Mouse (Mus musculus): Measurements from ENCODE around the gene Timm8a1. TPM values are rescaled to one million over a fixed set of nuclear protein-coding genes. Genes with fewer than 3 reads are reported as not detected.

Gene Timm8a1
- polyA plus RNA-seq, 1 experiment from 2014 or later = 66.5 TPM

- WGBS = 85% methylated on average over 14 of the region's 14 CpGs
- no peak overlapping the region for H3K4me2 ChIP-seq (ENCODE audit: low read depth)
- ATAC-seq (ENCODE audit: insufficient read depth, low FRiP score, low TSS enrichment) = no peak
Measured at GRCm38 (mm10) chrX:134580528-134581305, 39.1 kb upstream of the Timm8a1 start.

DNA sequence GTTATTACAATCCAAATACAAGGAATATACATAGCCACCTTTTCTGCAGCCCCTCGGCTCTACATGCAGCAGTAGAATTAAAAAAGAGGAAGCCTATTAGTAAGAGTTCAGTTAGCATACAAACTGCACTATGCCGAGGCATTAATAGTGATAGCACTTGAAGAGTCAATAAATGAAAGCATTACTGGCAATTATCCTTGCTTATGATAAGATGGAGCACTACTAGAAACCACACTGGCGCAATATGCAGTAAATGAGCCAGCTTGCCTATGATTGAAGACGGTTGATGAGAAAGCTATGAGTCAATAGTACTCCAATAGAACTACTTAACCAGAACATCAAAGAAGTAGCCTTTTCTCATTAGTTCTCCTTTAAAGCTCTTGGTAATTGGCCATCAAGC is 36.2 kb upstream of the Timm8a1 start:
- Histone ChIP-seq H3K27me3 (ENCODE audit: control insufficient read depth, insufficient read depth, low read length) (no peaks in the 10 kb centered on the region), H3K27ac (ENCODE audit: low read depth, low read length) (no peak overlapping the region), H3K4me1 (ENCODE audit: control insufficient read depth, insufficient read depth, low read length) (no peaks in the 10 kb centered on the region), H3K4me3 (ENCODE audit: low read depth, low read length) (no peak overlapping the region), H3K9me3 (ENCODE audit: control insufficient read depth, low read length) (no peaks in the 10 kb centered on the region), H3K9ac (ENCODE audit: low read length) (no peak overlapping the region), H3K4me2 (ENCODE audit: low read depth) (no peak overlapping the region), H3K36me3 (ENCODE audit: control insufficient read depth, insufficient read depth, low read length) (no peaks in the 10 kb centered on the region)
- DNase-seq (ENCODE audit: low spot score) = no peak
- ATAC-seq (ENCODE audit: insufficient read depth, low FRiP score, low TSS enrichment) = no peak
- WGBS = 82% methylated on average over 4 of the region's 4 CpGs

More at GRCm38 (mm10) chrX:134580528-134581305, 39.1 kb upstream of the Timm8a1 start:
- no peak for DNase-seq (ENCODE audit: low spot score)
- H3K9me3 ChIP-seq (ENCODE audit: control insufficient read depth, low read length) = no peaks in the 10 kb centered on the region
- no peak overlapping the region for H3K9ac ChIP-seq (ENCODE audit: low read length)
- no peaks in the 10 kb centered on the region for H3K27me3 ChIP-seq (ENCODE audit: control insufficient read depth, insufficient read depth, low read length)
- no peaks in the 10 kb centered on the region for H3K36me3 ChIP-seq (ENCODE audit: control insufficient read depth, insufficient read depth, low read length)
- no peak overlapping the region for H3K27ac ChIP-seq (ENCODE audit: low read depth, low read length)
- no peak overlapping the region for H3K4me3 ChIP-seq (ENCODE audit: low read depth, low read length)
- no peaks in the 10 kb centered on the region for H3K4me1 ChIP-seq (ENCODE audit: control insufficient read depth, insufficient read depth, low read length)

- no peaks in the 10 kb centered on the region for H3K4me1 ChIP-seq (ENCODE audit: control insufficient read depth, insufficient read depth, low read length)
- DNase-seq (ENCODE audit: low spot score) = no peak
- H3K27ac ChIP-seq (ENCODE audit: low read depth, low read length) = no peak overlapping the region
- no peak overlapping the region for H3K4me2 ChIP-seq (ENCODE audit: low read depth)
- no peak overlapping the region for H3K9ac ChIP-seq (ENCODE audit: low read length)
- no peak for ATAC-seq (ENCODE audit: insufficient read depth, low FRiP score, low TSS enrichment)
- H3K27me3 ChIP-seq (ENCODE audit: control insufficient read depth, insufficient read depth, low read length) = no peaks in the 10 kb centered on the region
- WGBS = 85% methylated on average over 8 of the region's 8 CpGs
- H3K36me3 ChIP-seq (ENCODE audit: control insufficient read depth, insufficient read depth, low read length) = no peaks in the 10 kb centered on the region
- no peaks in the 10 kb centered on the region for H3K9me3 ChIP-seq (ENCODE audit: control insufficient read depth, low read length)
- H3K4me3 ChIP-seq (ENCODE audit: low read depth, low read length) = no peak overlapping the region
Measured at GRCm38 (mm10) chrX:134566536-134567222, 25.0 kb upstream of the Timm8a1 start.

DNA sequence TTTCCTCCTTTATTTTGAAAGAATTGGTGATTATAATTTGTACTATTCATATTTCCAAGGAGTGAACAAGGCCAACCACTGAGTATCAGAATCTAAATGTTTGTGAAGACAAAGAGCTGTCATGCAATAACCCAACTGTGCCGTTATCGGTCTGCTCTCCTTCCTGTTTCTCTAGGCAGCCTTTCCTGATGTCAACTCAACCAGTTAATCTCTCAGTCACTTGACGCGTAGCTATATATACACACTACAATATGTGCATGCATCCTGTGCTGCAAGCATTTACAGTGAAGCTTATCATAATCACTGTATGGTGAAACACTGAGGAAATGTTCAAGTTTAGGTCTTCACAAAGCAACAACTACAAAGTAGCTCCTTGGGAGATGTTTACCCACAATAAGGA is 22.7 kb upstream of the Timm8a1 start:
- ATAC-seq (ENCODE audit: insufficient read depth, low FRiP score, low TSS enrichment) (no peak), DNase-seq (ENCODE audit: low spot score) (no peak)
- H3K4me2 ChIP-seq (ENCODE audit: low read depth) = no peak overlapping the region
- no peaks in the 10 kb centered on the region for H3K4me1 ChIP-seq (ENCODE audit: control insufficient read depth, insufficient read depth, low read length)
- H3K27ac ChIP-seq (ENCODE audit: low read depth, low read length) = no peak overlapping the region
- H3K9ac ChIP-seq (ENCODE audit: low read length) = no peak overlapping the region
- no peak overlapping the region for H3K4me3 ChIP-seq (ENCODE audit: low read depth, low read length)
- no peaks in the 10 kb centered on the region for H3K36me3 ChIP-seq (ENCODE audit: control insufficient read depth, insufficient read depth, low read length)
- no peaks in the 10 kb centered on the region for H3K9me3 ChIP-seq (ENCODE audit: control insufficient read depth, low read length)
- H3K27me3 ChIP-seq (ENCODE audit: control insufficient read depth, insufficient read depth, low read length) = no peaks in the 10 kb centered on the region
- 92% methylated on average over 4 of the region's 4 CpGs for WGBS

GRCm38 (mm10) chrX:134554425-134554824 is 12.8 kb upstream of the Timm8a1 start:
- no peaks in the 10 kb centered on the region for H3K9me3 ChIP-seq (ENCODE audit: control insufficient read depth, low read length)
- no peak overlapping the region for H3K4me3 ChIP-seq (ENCODE audit: low read depth, low read length)
- WGBS = 77% methylated on average over 6 of the region's 6 CpGs
- ATAC-seq (ENCODE audit: insufficient read depth, low FRiP score, low TSS enrichment) = no peak
- no peaks in the 10 kb centered on the region for H3K4me1 ChIP-seq (ENCODE audit: control insufficient read depth, insufficient read depth, low read length)
- no peaks in the 10 kb centered on the region for H3K27me3 ChIP-seq (ENCODE audit: control insufficient read depth, insufficient read depth, low read length)
- no peak for DNase-seq (ENCODE audit: low spot score)
- H3K27ac ChIP-seq (ENCODE audit: low read depth, low read length) = no peak overlapping the region
- H3K36me3 ChIP-seq (ENCODE audit: control insufficient read depth, insufficient read depth, low read length) = no peaks in the 10 kb centered on the region
- no peak overlapping the region for H3K9ac ChIP-seq (ENCODE audit: low read length)
- H3K4me2 ChIP-seq (ENCODE audit: low read depth) = no peak overlapping the region

- H3K27ac ChIP-seq (ENCODE audit: low read depth, low read length) = no peak overlapping the region
- H3K4me1 ChIP-seq (ENCODE audit: control insufficient read depth, insufficient read depth, low read length) = no peaks in the 10 kb centered on the region
- ATAC-seq (ENCODE audit: insufficient read depth, low FRiP score, low TSS enrichment) (no peak), DNase-seq (ENCODE audit: low spot score) (no peak)
- no peaks in the 10 kb centered on the region for H3K27me3 ChIP-seq (ENCODE audit: control insufficient read depth, insufficient read depth, low read length)
- no peaks in the 10 kb centered on the region for H3K36me3 ChIP-seq (ENCODE audit: control insufficient read depth, insufficient read depth, low read length)
- no peak overlapping the region for H3K4me3 ChIP-seq (ENCODE audit: low read depth, low read length)
- no peaks in the 10 kb centered on the region for H3K9me3 ChIP-seq (ENCODE audit: control insufficient read depth, low read length)
- H3K4me2 ChIP-seq (ENCODE audit: low read depth) = no peak overlapping the region
- no peak overlapping the region for H3K9ac ChIP-seq (ENCODE audit: low read length)
- 83% methylated on average over 4 of the region's 4 CpGs for WGBS
Measured at GRCm38 (mm10) chrX:134553326-134553725, 11.7 kb upstream of the Timm8a1 start.

- Histone ChIP-seq H3K9me3 (ENCODE audit: control insufficient read depth, low read length) (no peaks in the 10 kb centered on the region), H3K36me3 (ENCODE audit: control insufficient read depth, insufficient read depth, low read length) (no peaks in the 10 kb centered on the region), H3K27me3 (ENCODE audit: control insufficient read depth, insufficient read depth, low read length) (no peaks in the 10 kb centered on the region), H3K4me2 (ENCODE audit: low read depth) (no peak overlapping the region), H3K4me3 (ENCODE audit: low read depth, low read length) (no peak overlapping the region), H3K27ac (ENCODE audit: low read depth, low read length) (no peak overlapping the region), H3K4me1 (ENCODE audit: control insufficient read depth, insufficient read depth, low read length) (no peaks in the 10 kb centered on the region), H3K9ac (ENCODE audit: low read length) (no peak overlapping the region)
- no peak for ATAC-seq (ENCODE audit: insufficient read depth, low FRiP score, low TSS enrichment)
- peak; percentile 11 for DNase-seq (ENCODE audit: low spot score)
- 16% methylated on average over 5 of the region's 5 CpGs for WGBS
Measured at GRCm38 (mm10) chrX:134550903-134551302, 9.2 kb upstream of the Timm8a1 start.

- Histone ChIP-seq H3K27me3 (ENCODE audit: control insufficient read depth, insufficient read depth, low read length) (no peaks in the 10 kb centered on the region), H3K4me1 (ENCODE audit: control insufficient read depth, insufficient read depth, low read length) (no peaks in the 10 kb centered on the region), H3K9me3 (ENCODE audit: control insufficient read depth, low read length) (no peaks in the 10 kb centered on the region), H3K9ac (ENCODE audit: low read length) (no peak overlapping the region), H3K4me3 (ENCODE audit: low read depth, low read length) (no peak overlapping the region), H3K27ac (ENCODE audit: low read depth, low read length) (no peak overlapping the region), H3K4me2 (ENCODE audit: low read depth) (no peak overlapping the region), H3K36me3 (ENCODE audit: control insufficient read depth, insufficient read depth, low read length) (no peaks in the 10 kb centered on the region)
- ATAC-seq (ENCODE audit: insufficient read depth, low FRiP score, low TSS enrichment) (no peak), DNase-seq (ENCODE audit: low spot score) (no peak)
- WGBS = 94% methylated on average over 4 of the region's 4 CpGs
Measured at GRCm38 (mm10) chrX:134547330-134547729, 5.7 kb upstream of the Timm8a1 start.

DNA sequence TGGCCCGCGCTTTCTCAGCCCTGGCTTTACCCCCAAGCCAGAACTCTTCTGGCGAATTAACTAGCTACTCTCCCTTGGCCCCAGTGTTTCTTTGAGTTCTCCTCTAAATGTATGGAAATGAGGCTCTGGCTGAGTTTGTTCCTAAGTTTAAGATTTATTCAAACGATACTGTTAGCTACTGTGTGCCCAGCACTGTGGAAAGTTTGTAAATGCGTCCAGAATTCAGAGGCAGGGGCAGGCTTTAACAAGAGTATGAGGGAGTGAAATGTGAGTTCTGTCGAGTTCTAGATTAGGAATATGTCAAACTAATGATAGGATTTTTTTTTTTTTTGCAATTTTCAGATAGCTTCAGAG is 267 bp upstream of the Timm8a1 start:
- peak overlapping the region; percentile 37 for H3K4me2 ChIP-seq (ENCODE audit: low read depth)
- no peaks in the 10 kb centered on the region for H3K4me1 ChIP-seq (ENCODE audit: control insufficient read depth, insufficient read depth, low read length)
- H3K9ac ChIP-seq (ENCODE audit: low read length) = peak overlapping the region; percentile 57
- H3K4me3 ChIP-seq (ENCODE audit: low read depth, low read length) = peak overlapping the region; percentile 47
- DNase-seq (ENCODE audit: low spot score) (no peak), ATAC-seq (ENCODE audit: insufficient read depth, low FRiP score, low TSS enrichment) (0 out of 2 replicates have a peak, but pooled peaks have one; percentile 22)
- H3K9me3 ChIP-seq (ENCODE audit: control insufficient read depth, low read length) = no peaks in the 10 kb centered on the region
- H3K27ac ChIP-seq (ENCODE audit: low read depth, low read length) = no peak overlapping the region
- WGBS = 14% methylated on average over 6 of the region's 6 CpGs
- no peaks in the 10 kb centered on the region for H3K27me3 ChIP-seq (ENCODE audit: control insufficient read depth, insufficient read depth, low read length)
- no peaks in the 10 kb centered on the region for H3K36me3 ChIP-seq (ENCODE audit: control insufficient read depth, insufficient read depth, low read length)

Measured in neural tube, embryonic 11.5 days (tissue).